In the genomic region with DNA sequence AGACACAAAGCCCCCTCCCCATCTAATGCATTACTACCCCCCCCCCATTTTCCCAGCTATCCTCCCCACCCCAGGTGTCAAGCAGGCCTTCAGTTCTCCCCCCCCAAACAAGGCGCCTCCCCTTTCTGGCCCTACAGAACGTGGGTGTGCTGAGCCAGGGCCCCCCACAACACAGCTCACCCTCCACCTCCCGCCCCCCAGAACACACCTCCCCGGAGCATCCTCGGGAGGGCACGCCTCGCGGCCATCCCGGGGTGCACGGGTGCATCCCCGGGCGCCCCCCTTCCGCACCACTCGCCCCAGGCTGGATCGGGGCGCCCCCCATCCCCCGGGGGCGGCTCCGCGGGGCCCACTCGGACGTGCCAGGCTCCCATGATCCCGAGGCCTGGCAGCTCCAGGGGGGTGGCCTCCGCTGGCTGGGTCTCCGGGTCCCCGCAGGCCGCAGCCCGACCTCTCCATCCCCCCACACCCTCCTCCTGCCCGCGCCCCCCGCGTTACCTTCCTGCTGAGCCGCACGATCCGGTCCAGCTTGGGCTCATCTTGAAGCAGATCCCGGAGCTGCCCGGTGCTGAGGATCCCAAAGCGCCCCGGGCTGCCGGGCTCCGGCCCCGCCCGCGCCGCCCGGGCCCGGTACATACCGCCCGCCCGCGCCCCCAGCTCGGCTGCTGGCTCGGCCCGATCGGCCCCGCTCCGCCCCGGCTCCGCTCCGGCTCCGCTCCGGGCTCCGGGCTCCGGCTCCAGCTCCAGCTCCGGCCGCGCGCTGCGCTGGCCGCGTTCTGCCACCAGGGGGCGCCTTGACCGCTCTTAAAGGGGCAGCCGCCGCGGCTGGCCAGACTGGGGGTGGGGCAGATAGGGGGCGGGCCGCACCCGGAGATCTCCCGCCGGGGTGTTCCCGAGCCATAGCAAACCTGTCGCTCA, we compare ENCODE assay signal across 8 mouse cellular contexts. TPM values are rescaled to one million over a fixed set of nuclear protein-coding genes. Genes with fewer than 3 reads are reported as not detected.
DNase-seq lines count a peak whose midpoint lies in the region; ATAC-seq lines count a peak whose summit lies in the region.

A gene (minus strand): TSS at position 703 of the 918 bp plus-strand sequence.

- H3K4me3 ChIP-seq in hindbrain, embryonic 12.5 days: peak within 1 kb of the TSS; percentile 86

- H3K36me3 ChIP-seq in hindbrain, embryonic 12.5 days: peaks cover 16% of the 10 kb centered on the region

- H3K9ac ChIP-seq in hindbrain, embryonic 12.5 days: peak within 1 kb of the TSS; percentile 100

- peak; percentile 79 for ATAC-seq in hindbrain, embryonic 12.5 days (ENCODE audit: low FRiP score)

- H3K4me1 ChIP-seq in hindbrain, embryonic 12.5 days: peaks cover 33% of the 10 kb centered on the region

- H3K4me2 ChIP-seq in hindbrain, embryonic 12.5 days (replicated peaks): peak within 1 kb of the TSS; percentile 61

- peak within 1 kb of the TSS; percentile 90 for H3K27ac ChIP-seq in hindbrain, embryonic 12.5 days

- H3K9me3 ChIP-seq in hindbrain, embryonic 12.5 days (replicated peaks): no peaks in the 10 kb centered on the region

- no peaks in the 10 kb centered on the region for H3K27me3 ChIP-seq in hindbrain, embryonic 12.5 days

- under 1% methylated on average over 55 of the region's 83 CpGs for WGBS in hindbrain, embryonic 12.5 days

- peak; percentile 96 for DNase-seq in MN1 (ENCODE audit: low spot score)
- peak; percentile 93 for DNase-seq in cerebellum, adult 9-10 months
- DNase-seq in frontal cortex, adult 2 months (ENCODE audit: extremely low spot score in 1 of 2, low spot score in 1 of 2): peak; percentile 69 to 97
- peak; percentile 93 to 94 for DNase-seq in layer of hippocampus, postnatal 14 days (ENCODE audit: low spot score in 2 of 2)
- DNase-seq in lung, postnatal 14 days: peak; percentile 97
- DNase-seq in retina, adult 2 months (ENCODE audit: low read depth, low spot score): peak; percentile 73
- peak; percentile 85 to 88 for DNase-seq in thymus, postnatal 36 days

RNA-seq across cellular contexts. Expression of the gene that starts here (rescaled TPM):
- 25.7 and 28.9 TPM in 2 replicates for polyA plus RNA-seq in frontal cortex, adult 2 months (2012; rRNA removed)
- 31.6 and 34.2 TPM in 2 replicates for polyA plus RNA-seq in hindbrain, embryonic 12.5 days (2016; fragmentation: Nextera tagmentation; extraction: Ambion mirVana)
- 10 to 100 TPM; 27.5 to 28.2 TPM for total RNA-seq in layer of hippocampus, postnatal 14 days (2021)

Comparison
In these comparisons a context has a peak if more than half of its experiments do, and no peak if none do; other contexts are left out.
1. Peak in every context shown above with its lines: DNase-seq, ATAC-seq, H3K4me3 ChIP-seq and H3K27ac ChIP-seq.